Mouse (Mus musculus) activated CD4-positive, CD25-positive, alpha-beta regulatory T cell, adult 9 weeks (primary cell): ENCODE results near the gene Creld1. TPM values are rescaled to one million over a fixed set of nuclear protein-coding genes. Genes with fewer than 3 reads are reported as not detected.

Source experiments
- polyA plus RNA-seq: library from polyadenylated mRNA; unstranded; fragments of 100-300 nt; shearing (Covaris generic); gene quantifications from one replicate; pipeline ENCODE4 v1.2.1, GENCODE M21; 2017

Creld1 gene
- 12.7 TPM for polyA plus RNA-seq

DNA sequence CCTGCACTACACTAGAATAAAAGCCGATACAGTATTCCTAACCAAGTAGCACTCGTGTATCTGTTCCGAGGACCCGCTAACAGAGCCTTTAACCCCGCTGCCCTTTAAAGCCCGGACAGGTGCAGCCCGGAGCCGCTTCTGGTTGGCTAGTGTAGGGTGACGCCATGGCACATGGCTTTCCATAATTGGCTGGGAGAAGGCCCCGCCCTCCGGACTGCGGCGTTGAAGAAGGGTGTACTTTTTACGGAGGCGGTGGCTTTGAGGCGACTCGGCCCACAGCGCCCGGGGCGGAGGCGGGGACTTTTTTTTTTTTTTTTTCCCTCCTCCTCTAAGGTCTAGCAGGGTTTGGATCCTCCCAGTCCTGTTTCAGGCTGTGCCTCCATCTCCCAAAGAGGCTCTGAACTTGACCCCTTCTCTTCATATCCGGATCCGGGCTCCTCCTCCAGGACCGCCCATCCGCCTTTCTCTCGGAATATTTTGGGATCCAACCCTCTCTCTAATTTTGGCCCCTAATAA is at the start of gene Creld1:
Gene Creld1, plus strand, starts transcription at position 198 of the 516 bp plus-strand sequence.

DNA sequence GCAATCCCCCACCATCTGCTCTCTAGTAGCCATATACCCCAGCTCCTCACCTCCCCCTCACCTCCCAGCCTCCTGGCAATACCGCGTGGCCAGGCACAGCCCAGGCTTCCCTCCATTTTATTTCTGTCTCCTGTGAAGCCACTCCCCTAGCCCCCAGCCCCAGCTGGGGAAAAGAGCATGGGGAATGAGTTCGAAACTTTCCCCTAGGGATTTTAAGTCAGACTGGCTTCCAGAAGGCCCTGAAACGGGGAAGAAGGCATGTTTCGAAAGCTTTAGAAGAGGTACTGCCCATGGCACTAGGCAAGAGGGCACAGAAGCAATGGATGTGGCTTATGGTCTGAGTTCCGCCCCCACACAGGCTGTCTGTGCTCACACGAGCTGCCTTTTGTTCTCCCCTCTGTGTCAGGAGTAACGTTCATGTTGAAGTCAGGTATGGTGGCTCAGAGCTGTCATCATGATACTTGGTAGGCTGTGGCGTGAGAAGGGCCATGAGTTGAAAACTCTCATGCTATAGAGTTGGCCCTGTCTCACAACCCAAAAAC is 47.4 kb upstream of the Creld1 start, which contains the start of gene Cidec:
Gene Cidec, minus strand, starts transcription at position 97 of the 542 bp plus-strand sequence.

DNA sequence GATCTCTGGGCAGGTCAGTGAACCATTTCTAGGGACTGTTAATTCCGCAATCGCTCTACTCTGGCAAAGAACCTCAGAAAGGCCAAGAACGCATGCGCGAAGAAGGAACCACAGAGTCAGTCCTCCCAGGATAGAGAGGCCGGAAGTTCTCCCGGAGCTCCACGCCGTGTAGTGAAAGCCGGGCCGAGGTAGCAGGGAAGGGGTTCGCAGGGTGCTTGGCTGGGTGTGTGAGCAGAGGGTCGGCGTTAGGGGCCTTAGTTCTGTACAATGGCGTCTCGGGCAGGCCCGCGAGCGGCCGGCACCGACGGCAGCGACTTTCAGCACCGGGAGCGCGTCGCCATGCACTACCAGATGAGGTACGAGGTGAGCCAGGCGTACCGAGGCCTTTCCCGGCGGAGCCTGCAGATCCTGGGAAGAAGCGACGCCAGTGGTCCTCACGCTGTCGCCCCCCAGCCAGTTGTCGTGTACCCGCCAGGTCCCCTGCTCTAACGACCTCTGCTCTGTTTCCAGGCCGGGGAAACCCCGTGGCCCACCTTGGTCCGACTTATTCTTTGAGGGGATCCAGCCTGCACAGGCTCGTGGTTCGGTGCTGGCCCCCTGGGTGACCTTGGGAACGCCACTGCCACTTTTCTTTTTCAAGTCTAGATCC is 40.5 kb upstream of the Creld1 start, which contains the start of gene Jagn1:
Gene Jagn1, plus strand, starts transcription at position 128 of the 649 bp plus-strand sequence.

DNA sequence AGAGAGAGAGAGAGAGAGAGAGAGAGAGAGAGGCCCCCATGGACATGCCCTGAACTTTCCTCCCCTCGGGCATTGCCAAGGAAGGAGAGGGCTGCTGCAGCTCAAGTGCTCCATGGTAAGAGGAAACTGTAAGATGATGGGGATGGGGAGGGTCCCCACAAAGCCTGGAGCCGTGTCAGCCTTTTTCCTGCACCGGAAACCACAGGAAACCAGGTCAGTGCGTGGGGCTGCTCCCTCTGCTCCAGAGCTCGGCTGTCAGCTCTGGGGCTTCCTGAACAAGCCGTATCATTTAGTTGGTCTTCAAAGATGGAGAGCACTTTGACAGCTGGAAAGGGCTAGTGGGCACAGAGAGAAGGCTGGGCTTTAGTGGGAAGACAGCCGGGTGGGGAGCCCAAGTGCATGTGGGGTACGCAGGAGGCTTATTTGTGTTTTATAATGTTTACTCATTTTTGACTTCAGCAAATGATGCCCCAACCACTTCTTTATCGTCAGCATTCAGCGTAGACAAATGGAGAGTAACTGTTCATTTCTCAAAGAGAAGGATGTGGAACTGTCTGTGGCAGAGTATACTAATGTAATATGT is 25.1 kb upstream of the Creld1 start, which contains the start of gene Il17re:
Gene Il17re, plus strand, starts transcription at position 533 of the 583 bp plus-strand sequence.

DNA sequence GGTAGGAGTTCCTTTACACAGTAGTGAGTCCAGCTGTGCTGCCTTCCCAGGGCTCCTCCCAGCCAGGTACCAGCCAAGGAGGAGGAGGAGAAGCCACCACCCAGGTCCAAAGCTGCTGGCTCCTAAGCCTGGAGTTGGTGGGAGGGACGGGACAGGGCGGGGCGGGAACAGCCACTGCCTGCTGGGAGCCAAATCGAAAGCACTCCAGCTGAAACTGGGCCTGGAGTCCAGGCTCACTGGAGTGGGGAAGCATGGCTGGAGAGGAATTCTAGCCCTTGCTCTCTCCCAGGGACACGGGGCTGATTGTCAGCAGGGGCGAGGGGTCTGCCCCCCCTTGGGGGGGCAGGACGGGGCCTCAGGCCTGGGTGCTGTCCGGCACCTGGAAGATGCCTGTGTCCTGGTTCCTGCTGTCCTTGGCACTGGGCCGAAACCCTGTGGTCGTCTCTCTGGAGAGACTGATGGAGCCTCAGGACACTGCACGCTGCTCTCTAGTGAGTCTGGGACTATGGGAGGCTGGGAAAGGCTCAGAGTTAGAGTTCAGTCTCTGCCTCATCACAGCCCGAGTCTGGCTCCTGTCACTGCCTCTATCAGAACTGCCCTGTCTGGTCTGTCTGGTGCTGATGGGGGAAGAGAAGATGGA is 11.7 kb upstream of the Creld1 start, which contains the start of gene Il17rc:
Gene Il17rc, plus strand, starts transcription at position 131 of the 640 bp plus-strand sequence.

DNA sequence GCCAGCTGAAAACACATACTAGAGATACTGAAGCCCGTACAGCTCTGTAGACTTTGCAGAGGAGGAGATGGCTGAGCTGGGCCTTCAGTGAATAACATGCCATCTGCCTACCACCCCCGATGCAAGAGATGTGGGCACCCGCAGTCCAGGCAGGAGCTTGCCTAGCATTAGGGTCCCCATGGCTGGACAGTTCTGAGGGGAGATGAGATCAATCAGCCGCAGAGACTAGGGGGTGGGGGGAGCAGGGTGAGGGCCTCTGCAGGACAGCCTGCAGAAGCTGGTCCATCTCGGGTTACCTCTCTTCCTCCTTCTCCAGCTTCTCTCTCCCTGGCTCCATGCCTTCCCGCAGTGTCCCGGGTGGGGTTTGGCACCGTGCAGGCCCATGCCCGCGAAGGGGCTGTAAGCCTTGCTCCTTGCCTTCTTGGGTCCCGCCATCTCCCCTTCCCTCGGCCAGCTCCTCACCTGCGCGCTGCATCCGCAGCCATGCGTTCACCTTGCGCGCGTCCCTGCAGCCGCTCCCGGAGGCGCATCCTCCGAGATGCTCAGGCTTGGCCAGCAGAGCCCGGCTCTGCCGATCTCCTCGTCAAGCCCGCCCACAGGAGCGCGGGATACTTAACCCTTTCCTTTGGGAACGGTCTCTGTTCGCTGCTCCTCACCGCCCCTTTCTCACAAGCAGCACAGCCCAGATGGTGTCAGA is 18.4 kb downstream of the Creld1 start, which contains the start of gene Prrt3:
Gene Prrt3, minus strand, starts transcription at position 544 of the 697 bp plus-strand sequence.

DNA sequence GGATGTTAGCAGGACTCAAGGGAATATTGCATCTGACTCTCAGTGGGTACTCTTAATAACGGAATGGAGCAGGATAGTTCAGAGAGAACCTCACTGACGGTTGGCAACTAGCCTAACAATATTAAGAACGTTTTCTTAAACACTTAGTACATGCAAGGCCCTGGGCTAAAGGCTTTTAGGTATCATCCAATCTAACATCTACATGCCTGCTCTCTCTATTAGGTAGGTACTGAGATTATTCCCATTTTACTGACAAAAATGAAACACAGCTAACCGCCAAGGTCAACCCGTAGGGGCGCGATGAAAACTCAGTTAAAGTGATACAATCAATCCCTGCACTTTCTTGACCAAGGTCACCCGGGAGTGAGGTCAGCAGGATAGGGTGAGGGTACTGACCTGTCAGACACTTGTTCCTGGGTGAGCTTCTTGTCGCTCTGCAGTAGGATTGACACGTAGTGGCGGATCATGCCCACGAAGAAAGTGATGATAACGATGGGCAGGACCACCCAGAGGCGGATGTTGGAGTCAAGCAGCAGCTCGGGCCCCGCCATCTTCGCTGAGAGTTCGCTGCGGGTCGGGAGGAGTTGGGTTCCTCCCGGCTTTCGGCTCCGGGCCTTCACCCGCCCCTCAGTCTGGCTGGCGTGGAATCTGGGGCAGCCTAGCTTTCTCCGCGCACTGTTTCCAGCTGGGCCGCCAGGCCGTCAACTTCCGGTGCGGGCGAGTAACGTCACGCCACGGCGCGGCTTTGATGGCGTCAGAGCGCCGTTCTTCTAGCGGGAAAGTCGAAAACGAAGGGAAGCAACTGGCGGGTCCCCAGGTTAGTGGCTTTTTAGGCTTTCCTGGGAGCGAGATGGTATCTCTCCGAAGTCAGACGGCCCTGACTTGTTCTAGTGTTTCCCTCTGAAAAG is 48.1 kb downstream of the Creld1 start, which contains the start of the genes Emc3 and Fancd2:
Gene Emc3, minus strand, starts transcription at position 721 of the 908 bp plus-strand sequence.
Gene Fancd2, plus strand, starts transcription at position 751 of the 908 bp plus-strand sequence.

Other genes starting within 250 kb of the Creld1 start
- 38.3 TPM for gene Mtmr14, start 245.5 kb upstream of the Creld1 start, polyA plus RNA-seq
- 0.13 TPM for gene Cpne9, start 201.0 kb upstream of the Creld1 start, polyA plus RNA-seq
- 42.7 TPM for gene Brpf1, start 176.2 kb upstream of the Creld1 start, polyA plus RNA-seq
- 12.8 TPM for gene Ogg1, start 156.3 kb upstream of the Creld1 start, polyA plus RNA-seq
- gene Camk1, start 139.3 kb upstream of the Creld1 start, polyA plus RNA-seq, result 3.2 TPM
- gene Tada3, start 105.4 kb upstream of the Creld1 start, polyA plus RNA-seq, result 73.2 TPM
- 625 TPM for gene Arpc4, start 105.2 kb upstream of the Creld1 start, polyA plus RNA-seq
- 17.0 TPM for gene Ttll3, start 94.0 kb upstream of the Creld1 start, polyA plus RNA-seq
- gene Rpusd3, start 64.0 kb upstream of the Creld1 start, polyA plus RNA-seq, result 13.1 TPM
- not detected for gene Cidec, start 47.5 kb upstream of the Creld1 start, polyA plus RNA-seq
- gene Jagn1, start 40.7 kb upstream of the Creld1 start, polyA plus RNA-seq, result 60.5 TPM
- gene Il17re, start 24.8 kb upstream of the Creld1 start, polyA plus RNA-seq, result not detected
- 0.26 TPM for gene Il17rc, start 11.9 kb upstream of the Creld1 start, polyA plus RNA-seq
- 0.33 TPM for gene Prrt3, start 18.6 kb downstream of the Creld1 start, polyA plus RNA-seq
- gene Emc3, start 48.4 kb downstream of the Creld1 start, polyA plus RNA-seq, result 104 TPM
- gene Fancd2, start 48.4 kb downstream of the Creld1 start, polyA plus RNA-seq, result 2.4 TPM
- not detected for gene Fancd2os, start 117.4 kb downstream of the Creld1 start, polyA plus RNA-seq
- 279 TPM for gene Brk1, start 121.5 kb downstream of the Creld1 start, polyA plus RNA-seq
- gene Vhl, start 140.7 kb downstream of the Creld1 start, polyA plus RNA-seq, result 31.9 TPM
- 64.7 TPM for gene Irak2, start 155.2 kb downstream of the Creld1 start, polyA plus RNA-seq
- gene Tatdn2, start 213.8 kb downstream of the Creld1 start, polyA plus RNA-seq, result 2.2 TPM
- not detected for gene Ghrl, start 236.6 kb downstream of the Creld1 start, polyA plus RNA-seq